Mouse (Mus musculus) testis, postnatal 10 days (tissue): ENCODE data around the gene Gm43518.

Experiments
- DNase-seq: peaks from one replicate; pipeline ENCODE4 v3.0.0; 2021; ENCODE audit warnings: low spot score

The Gm43518 gene

DNA sequence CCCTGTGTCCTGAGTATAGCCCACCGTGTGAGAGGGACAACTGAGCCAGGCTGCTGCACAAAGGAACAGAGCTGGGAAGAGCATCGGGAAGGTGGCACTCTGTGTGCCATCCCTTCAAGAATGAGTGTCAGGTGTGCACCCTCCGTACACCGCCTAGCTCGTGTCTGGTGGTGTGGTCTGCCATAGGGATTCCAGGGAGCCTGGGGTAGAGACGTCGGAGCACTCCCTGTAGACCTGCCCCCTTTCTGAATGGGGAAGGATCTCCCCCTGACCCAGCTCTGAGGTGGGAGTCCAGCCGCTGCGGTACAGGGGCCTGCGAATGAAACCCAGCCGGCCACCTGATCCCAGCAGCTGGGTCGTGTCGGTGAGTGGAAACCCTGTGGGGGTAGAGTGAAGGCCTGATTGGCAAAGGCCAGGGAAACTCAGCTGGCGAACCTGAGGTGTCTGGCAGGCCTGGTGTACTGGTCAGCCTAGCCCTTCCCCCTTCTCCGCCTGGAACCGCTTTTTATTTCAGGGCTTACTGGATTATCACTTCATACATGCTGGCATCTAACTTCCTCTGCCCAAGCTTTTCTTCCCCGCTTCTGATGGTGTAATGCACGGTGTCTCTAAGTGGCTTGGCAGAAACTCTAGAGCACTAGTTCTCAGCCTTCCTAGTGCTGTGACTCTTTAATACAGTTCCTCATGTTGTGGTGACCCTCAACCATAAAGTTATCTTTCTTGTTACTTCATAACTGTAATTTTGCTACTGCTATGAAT lies 52.2 kb downstream of the Gm43518 start:
- DNase-seq: no peak

DNA sequence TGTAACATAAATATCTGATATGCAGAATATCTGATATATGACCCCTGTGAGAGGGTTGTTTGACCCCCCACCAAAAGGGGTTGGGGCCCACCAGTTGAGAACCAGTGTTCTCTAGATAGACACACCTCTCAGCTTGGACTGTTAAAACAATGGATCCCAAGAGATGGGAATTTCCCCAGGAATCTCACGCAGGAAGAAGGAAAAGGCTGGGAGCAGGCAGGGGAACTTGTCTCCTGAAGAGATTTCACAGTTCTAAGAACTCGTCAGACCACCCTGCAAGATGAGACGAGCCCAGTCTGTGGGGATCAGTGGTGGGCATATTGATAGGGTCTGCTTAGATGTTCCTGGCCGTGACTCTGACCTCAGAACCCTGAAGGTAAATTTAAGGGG lies 52.8 kb downstream of the Gm43518 start:
- DNase-seq: no peak

DNA sequence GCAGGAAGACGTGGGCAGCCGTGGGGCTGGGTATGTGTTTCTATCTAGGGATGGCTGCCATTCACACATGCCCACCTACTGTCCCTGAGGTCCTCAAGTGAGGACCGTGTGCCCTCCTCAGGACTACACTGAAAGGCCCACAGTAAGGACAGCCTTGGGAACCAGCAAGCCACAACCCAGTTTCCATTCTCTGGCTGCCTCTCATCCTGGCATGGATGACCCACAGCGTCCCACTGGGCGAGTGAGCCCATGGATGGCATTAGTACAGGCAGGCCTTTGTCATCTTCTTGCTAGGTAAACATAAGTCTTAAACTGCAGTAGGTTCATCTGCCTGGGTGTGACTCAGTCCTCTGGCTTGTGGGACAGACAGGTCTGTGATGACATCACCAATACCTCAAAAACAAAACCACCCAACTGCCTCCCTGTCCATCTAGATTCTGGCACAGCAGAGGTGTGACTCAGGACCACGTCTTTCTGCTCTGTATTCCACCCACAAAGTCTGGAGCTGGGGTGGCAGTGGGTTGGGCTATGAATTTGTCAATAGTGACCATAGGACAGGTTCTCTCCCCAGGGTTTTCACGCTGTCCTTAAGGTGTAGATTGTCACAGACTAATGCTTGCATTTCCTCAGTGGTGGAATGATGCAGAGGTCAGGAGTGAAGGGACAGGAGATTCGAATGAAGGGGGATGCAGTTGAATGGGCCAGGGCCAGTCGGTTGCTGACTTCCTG lies 53.5 kb downstream of the Gm43518 start:
- no peak for DNase-seq

DNA sequence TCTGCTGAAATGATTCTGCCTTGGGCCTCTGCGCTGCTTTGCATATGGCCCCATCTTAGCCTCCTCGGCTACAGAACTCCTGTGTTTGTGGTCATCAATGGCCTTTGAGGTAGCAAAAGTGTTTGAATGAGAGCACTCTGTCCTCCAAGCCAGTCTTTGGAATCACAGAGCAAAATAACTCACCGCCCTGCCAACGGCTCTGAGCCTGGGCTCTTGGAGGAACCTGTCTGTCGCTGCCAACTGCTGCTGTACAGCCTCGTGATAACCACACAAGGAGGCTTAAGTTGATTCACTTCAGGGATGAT lies 54.0 kb downstream of the Gm43518 start:
- DNase-seq: no peak

DNA sequence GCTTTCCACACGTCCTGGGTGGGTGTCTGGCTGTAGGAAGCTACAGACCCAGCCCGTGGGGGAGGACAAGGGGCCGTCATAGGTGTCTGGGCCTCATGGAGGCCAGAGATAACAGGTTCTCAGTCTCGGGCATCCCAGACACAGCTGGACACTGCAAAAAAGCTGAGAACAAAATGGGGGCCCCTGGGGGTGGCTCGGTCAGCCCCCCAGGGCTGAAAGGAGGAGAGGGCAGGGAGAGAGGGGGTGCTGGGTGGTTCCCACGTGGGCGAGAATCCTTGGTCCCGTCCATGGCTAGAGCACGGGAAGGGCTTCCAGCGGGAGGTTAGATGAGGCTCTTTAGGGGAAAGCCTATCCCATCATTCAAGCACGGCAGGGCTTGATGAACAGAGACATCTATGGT lies 55.6 kb downstream of the Gm43518 start:
- no peak for DNase-seq

DNA sequence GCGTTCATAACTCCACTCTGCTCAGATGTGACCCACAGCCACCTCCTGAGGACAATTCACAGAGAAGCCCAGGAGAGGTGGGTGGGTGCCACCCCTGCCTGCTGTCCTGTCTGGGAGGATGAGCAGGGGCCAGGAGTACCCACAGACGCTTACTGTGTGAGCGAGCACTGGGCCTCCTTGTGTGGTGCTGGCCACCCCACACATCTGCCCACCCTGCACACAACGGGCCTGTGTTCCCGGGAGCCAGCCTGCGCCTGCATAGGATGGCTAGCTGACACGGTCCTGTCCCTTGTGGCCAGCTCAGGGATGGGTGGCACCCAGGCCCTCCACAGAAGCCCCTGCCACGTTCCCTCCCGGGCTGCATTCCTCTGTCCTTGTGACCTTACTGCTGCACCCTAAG lies 58.2 kb downstream of the Gm43518 start:
- no peak for DNase-seq

DNA sequence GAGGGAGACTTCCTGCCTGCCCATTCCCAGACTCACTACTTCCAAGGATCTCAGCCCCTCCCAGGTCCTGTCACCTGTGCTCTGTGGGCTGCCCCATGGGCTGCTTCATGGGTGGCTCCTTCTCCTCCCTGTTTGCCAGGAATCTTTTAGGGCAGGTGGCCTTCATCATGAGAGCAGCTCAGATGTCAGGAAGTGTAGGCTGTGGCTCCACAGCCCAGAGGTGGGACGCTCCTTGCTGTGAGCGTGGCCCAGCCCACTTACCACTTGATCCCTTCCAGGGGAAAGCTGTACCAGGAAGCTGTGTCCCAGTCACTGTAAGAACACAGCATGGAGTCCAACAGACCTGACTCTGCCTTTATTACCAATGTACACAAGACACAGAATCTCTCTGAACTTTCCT lies 59.7 kb downstream of the Gm43518 start:
- no peak for DNase-seq

DNA sequence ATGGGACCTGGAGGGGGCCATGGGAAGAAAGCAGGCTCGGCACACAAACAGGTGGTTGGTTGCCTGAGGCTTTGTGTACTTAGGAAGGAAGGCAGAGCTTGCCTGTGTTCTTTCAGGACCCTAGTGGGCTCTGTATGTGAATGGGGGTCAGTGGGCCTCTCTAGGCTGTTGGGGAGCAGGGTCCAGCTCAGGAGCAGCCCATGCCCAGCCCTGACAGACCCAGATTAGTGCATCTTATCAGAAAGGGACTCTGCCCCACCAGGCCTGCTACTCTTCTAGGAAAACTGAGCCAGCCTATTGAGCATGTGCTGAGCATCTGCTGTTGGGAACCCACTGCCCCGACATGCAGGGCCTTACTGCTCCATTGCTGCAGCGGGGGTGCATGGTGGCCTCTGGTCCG lies 60.3 kb downstream of the Gm43518 start:
- no peak for DNase-seq
